Mouse (Mus musculus) adipocyte (in vitro differentiated cells): ENCODE measurements around the gene Blvra.
"Not testable (repeated sequence)": the region's sequence is repeated elsewhere in the genome, so short reads cannot be mapped to it uniquely, and the experiment has no call there.

Experiments used
- DNase-seq: peaks from one replicate; pipeline ENCODE4 v3.0.0-alpha.2; 2016; ENCODE audit warnings: low spot score

Blvra gene

GRCm38 (mm10) chr2:127070435-127070841 is at the start of gene Blvra:
TSS of gene Blvra (plus strand) at chr2:127070665.
- DNase-seq = peak; percentile 92

- no peak for DNase-seq
Observed at GRCm38 (mm10) chr2:127035006-127035605, 35.4 kb upstream of the Blvra start.

- DNase-seq = no peak
Observed at GRCm38 (mm10) chr2:127037299-127037698, 33.2 kb upstream of the Blvra start.

GRCm38 (mm10) chr2:127061471-127061870 is 9.0 kb upstream of the Blvra start:
- DNase-seq = no peak

GRCm38 (mm10) chr2:127068806-127069205 is 1.7 kb upstream of the Blvra start:
- no peak for DNase-seq

GRCm38 (mm10) chr2:127069781-127070434 is 557 bp upstream of the Blvra start:
- DNase-seq = no peak

- no peak for DNase-seq
Observed at GRCm38 (mm10) chr2:127070879-127071278, 414 bp downstream of the Blvra start.

- DNase-seq = no peak
Observed at GRCm38 (mm10) chr2:127074116-127074515, 3.7 kb downstream of the Blvra start.

GRCm38 (mm10) chr2:127077611-127078010 is 7.1 kb downstream of the Blvra start:
- no peak for DNase-seq

- DNase-seq = peak; percentile 78
Observed at GRCm38 (mm10) chr2:127079066-127079465, 8.6 kb downstream of the Blvra start.

GRCm38 (mm10) chr2:127079881-127080590 is 9.6 kb downstream of the Blvra start:
- no peak for DNase-seq

- DNase-seq = no peak
Observed at GRCm38 (mm10) chr2:127080591-127081218, 10.2 kb downstream of the Blvra start.

- DNase-seq = no peak
Observed at GRCm38 (mm10) chr2:127086235-127086634, 15.8 kb downstream of the Blvra start.

- DNase-seq = not testable (repeated sequence)
Observed at GRCm38 (mm10) chr2:127090151-127090550, 19.7 kb downstream of the Blvra start.

GRCm38 (mm10) chr2:127092000-127092399 is 21.5 kb downstream of the Blvra start:
- no peak for DNase-seq

- no peak for DNase-seq
Observed at GRCm38 (mm10) chr2:127108986-127109385, 38.5 kb downstream of the Blvra start.

- DNase-seq = peak; percentile 72
Observed at GRCm38 (mm10) chr2:127121591-127122235, 51.2 kb downstream of the Blvra start.

GRCm38 (mm10) chr2:127128926-127129325 is 58.5 kb downstream of the Blvra start:
- peak; percentile 16 for DNase-seq

GRCm38 (mm10) chr2:127131353-127131752 is 60.9 kb downstream of the Blvra start:
- no peak for DNase-seq

- DNase-seq = peak; percentile 90
Observed at GRCm38 (mm10) chr2:127133621-127134461, 63.4 kb downstream of the Blvra start, which contains the start of gene Ncaph. TSS of gene Ncaph (minus strand) at chr2:127133954.

- DNase-seq = not testable (repeated sequence)
Observed at GRCm38 (mm10) chr2:127135255-127135654, 64.8 kb downstream of the Blvra start.
